ENCODE assay signal across 21 mouse cellular contexts in genomic region chr19:47270520-47270919, GRCm38 (mm10).
"Had no signal": no experiment of that assay in that cellular context is flagged by ENCODE, and none has a peak within 500 bp of the region (broad histone marks: within the 10 kb centered on the region; RNA-seq: fewer than 3 reads in every experiment).

No protein-coding gene starts in this region.

- H3K4me2 ChIP-seq: heart, embryonic 12.5 days; hindbrain, embryonic 12.5 days; hindbrain, embryonic 15.5 days; kidney, embryonic 15.5 days; limb, embryonic 12.5 days; liver, embryonic 12.5 days had no signal

- ATAC-seq: intestine, embryonic 16.5 days; liver, embryonic 12.5 days had no signal

- H3K27me3 ChIP-seq: heart, embryonic 12.5 days; hindbrain, embryonic 12.5 days; hindbrain, embryonic 15.5 days; kidney, embryonic 15.5 days; limb, embryonic 12.5 days; liver, embryonic 12.5 days had no signal

- DNase-seq: gastrocnemius, postnatal 14 days; gastrocnemius, postnatal 36 days; heart, adult 18-20 months; heart, postnatal 4 days; kidney, adult 11 months; kidney, adult 9 months; layer of hippocampus, adult 9-11 months; layer of hippocampus, postnatal 36 days; left cerebral cortex, postnatal 4 days had no signal

- H3K4me3 ChIP-seq: heart, embryonic 10.5 days; heart, embryonic 12.5 days; hindbrain, embryonic 10.5 days; hindbrain, embryonic 12.5 days; hindbrain, embryonic 15.5 days; kidney, embryonic 15.5 days; limb, embryonic 12.5 days; liver, embryonic 12.5 days had no signal

- H3K27ac ChIP-seq: heart, embryonic 10.5 days; hindbrain, embryonic 10.5 days; hindbrain, embryonic 12.5 days; hindbrain, embryonic 15.5 days; hindbrain, postnatal 0 days; kidney, embryonic 15.5 days; kidney, postnatal 0 days; limb, embryonic 12.5 days; liver, embryonic 12.5 days; liver, embryonic 14.5 days had no signal

- H3K9ac ChIP-seq: heart, embryonic 12.5 days; hindbrain, embryonic 12.5 days; hindbrain, embryonic 15.5 days; kidney, embryonic 15.5 days; limb, embryonic 12.5 days; liver, embryonic 12.5 days; liver, embryonic 14.5 days had no signal

- H3K4me1 ChIP-seq: heart, embryonic 10.5 days; heart, embryonic 12.5 days; hindbrain, embryonic 10.5 days; hindbrain, embryonic 12.5 days; hindbrain, embryonic 15.5 days; kidney, embryonic 15.5 days; limb, embryonic 12.5 days; liver, embryonic 12.5 days had no signal

- H3K9me3 ChIP-seq: heart, embryonic 10.5 days; heart, embryonic 12.5 days; hindbrain, embryonic 10.5 days; hindbrain, embryonic 12.5 days; hindbrain, embryonic 15.5 days; kidney, embryonic 15.5 days; limb, embryonic 12.5 days; liver, embryonic 12.5 days had no signal
